Mouse (Mus musculus) fibroblast of lung, adult 2 months (primary cell): ENCODE results near the gene Rffl.

ENCODE experiments used
- DNase-seq: peaks from one replicate; pipeline ENCODE4 v3.0.0-alpha.2; 2011; ENCODE audit warnings: low read depth

Gene Rffl

GRCm38 (mm10) chr11:82874924-82875323 lies 3.9 kb upstream of the Rffl start:
- DNase-seq = no peak

DNA sequence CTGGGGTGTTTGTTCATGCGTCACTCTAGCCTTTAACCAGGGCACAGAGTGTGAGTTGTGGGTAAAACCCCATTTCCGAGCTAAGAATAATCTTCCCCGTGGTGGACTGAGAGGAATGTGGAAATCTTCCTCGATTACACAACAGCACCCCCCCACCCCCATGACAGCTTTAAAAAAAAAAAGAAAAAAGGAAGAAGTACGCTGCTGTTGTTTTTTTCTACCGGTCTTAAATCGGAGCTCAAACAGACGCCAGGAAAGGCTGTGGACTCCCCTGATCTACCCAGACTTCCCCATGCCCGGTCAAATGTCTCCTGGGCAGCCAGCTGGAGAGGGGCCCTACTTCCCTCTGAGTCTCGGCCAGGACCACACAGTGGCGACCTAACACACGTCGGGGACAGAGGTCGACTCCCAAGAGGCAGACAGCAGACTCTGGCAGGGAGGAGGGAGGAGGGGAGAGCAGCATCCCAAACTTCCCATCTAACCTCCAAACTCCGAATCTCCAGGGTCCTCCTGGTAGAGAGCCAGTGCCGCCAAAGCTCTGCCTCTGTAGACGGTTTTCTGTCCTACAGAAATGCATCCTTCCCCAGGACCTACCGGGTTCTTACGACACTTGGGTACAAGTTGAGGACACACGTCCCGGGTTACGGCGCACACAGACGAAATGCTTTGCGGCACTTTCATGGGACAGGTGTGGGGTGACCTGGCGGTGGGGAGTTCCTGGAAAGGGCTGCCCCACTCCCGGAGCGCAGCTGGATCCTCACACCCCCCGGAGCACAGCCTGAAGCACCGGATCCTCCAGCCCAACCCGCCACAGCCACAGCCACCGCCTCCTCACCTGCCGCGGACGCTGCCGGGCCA lies 608 bp downstream of the Rffl start:
- DNase-seq = peak; percentile 61

DNA sequence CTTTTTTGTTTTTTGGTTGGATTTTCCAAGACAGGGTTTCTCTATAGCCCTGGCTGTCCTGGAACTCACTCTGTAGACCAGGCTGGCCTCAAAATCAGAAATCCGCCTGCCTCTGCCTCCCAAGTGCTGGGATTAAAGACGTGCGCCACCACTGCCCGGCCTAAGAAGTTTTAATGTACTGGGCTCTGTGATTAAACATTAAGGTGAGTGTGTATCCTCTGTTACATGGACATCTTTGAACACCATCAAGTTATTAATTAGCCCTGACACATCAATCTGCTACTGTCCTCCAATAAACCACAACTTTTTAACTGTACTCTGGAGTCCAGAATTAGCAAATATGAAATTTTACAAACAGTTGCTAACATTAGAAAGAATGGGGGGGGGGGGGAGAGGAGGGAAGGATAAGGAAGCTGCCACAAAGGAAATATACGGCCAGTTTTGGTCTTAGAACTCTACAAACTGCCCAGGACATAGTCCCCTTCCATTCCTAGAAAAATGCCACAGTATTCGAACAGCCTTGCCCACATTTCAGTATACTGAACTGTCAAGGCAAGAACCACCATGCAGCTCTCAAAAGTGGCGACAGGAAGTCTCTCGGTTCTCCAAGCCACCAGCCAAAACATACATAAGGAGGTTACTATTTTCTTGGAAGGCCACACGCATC lies 1.4 kb downstream of the Rffl start:
- DNase-seq = no peak

DNA sequence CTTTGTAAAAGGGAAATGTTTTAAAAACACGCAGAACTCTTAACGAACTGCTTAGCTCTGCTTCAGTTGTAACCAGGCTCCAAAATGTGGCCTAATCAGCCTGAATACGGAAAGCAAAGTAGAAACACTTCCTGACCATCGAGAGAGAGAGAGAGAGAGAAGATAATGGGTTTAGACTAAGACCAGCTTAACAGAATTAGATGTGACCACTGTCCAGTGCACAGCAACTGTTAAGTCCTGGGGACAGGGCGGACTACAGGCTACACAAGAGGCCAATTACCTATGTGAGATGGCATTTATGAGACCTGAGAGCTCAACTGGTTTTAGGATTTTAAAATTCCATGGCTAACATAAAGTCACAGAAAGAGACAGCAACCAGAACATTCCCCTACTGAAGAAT lies 3.1 kb downstream of the Rffl start:
- DNase-seq = no peak

DNA sequence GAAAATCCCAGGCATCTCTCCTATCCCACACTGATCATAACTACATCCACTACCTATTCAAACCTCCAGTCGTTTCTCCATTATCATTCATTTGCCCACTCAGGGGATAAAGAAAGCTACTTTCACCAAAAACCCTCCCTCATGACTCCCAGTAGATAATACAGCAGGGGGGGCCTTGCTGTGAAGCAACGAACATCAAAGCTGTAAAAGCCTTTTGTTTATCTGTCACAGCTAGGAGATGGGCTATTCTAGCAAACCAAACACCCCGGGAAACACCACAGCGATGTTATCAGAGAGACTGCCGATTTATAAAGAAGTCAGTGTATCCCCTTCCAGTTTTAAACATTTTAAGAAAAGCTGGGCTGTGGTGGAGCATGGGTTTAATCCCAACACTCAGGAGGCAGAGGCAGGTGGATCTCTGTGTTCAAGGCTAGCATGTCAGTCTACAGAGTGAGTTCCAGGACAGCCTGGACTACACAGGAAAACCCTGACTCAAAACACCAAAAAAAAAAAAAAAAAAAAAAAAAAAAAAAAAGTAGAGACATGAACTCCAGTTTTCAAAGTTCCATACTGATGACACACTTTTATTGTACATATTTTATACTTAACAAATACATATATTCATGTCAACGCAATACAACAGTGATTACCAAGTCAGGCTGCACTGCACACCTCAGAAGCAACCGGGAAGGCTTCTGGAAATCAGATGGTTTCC lies 4.0 kb downstream of the Rffl start:
- DNase-seq = no peak

DNA sequence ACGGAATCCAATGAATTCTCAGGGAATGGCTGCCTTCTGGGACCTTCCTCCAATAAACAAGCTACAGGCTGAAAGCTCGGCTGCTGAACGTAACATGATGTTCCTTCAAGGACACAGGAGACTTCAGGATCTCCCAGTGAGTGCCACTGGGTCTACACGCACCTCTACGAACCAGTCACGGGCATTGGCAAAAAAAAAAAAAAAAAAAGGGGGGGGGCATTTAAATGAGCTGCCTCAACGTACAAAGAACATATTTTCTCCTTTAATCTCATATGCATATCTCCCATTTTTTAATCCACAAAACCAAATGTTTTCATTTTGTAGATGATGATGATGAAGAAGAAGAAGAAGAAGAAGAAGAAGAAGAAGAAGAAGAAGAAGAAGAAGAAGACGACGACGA lies 5.1 kb downstream of the Rffl start:
- no peak for DNase-seq

- no peak for DNase-seq
These were observed 7.5 kb downstream of the Rffl start for GRCm38 (mm10) chr11:82863488-82863931.

GRCm38 (mm10) chr11:82863059-82863458 lies 8.0 kb downstream of the Rffl start:
- DNase-seq = no peak

DNA sequence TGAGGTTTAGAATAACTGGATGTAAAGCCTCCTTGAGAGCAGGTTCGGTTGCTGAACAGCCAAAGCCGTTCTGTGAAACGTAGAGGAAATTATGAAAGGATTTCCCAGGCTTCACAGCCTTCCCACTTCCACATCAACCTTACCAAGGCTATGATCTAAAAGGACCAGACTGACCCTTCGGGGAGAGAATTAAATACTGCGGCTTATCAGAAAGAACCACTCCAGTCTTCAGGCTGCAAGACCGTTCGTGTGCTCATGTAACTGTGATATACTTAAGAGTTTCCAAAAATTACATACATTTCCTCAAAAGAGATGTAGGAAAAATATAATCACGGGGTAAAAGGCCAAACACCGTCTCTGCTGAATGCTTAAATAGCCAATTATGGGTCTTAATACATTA lies 8.4 kb downstream of the Rffl start:
- DNase-seq = no peak

DNA sequence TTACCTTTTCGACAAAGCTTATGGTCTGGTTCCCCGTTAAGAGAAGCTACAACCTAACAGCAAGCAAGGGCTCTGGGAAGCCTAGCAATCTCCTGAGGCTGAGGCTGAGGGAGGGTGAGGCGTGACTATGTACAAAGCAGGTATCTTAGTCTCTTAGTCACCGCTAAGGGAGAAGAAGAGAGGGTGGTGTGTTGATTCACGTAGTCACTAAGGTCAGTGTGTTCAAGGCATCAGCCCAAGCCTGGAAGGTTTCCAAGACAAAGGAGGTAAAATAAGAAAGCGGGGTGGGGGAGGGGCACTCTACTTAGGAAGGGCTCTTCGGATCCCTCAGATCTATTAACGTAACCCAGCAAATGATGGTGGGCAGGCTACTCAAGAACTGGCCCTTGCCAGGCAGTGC lies 9.5 kb downstream of the Rffl start:
- DNase-seq = no peak

DNA sequence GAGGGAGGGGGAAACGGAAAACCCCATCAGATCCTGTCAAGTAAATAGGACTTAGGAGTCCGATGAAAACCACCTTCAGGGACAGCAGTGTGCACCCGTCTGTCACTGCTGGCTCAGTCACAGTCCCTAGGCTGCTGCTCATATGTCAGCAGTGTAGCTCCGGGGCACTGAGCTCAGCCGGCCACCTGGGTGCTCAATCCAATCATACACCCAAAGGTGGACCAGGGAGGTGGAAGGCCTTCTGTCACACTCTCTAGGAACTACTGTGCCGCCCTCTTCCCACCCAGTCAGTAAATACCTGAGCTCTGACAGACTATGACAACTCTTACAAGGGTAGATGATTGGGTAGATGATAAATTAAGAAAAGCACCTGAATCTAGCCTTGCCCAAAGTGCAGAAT lies 10.3 kb downstream of the Rffl start:
- no peak for DNase-seq

DNA sequence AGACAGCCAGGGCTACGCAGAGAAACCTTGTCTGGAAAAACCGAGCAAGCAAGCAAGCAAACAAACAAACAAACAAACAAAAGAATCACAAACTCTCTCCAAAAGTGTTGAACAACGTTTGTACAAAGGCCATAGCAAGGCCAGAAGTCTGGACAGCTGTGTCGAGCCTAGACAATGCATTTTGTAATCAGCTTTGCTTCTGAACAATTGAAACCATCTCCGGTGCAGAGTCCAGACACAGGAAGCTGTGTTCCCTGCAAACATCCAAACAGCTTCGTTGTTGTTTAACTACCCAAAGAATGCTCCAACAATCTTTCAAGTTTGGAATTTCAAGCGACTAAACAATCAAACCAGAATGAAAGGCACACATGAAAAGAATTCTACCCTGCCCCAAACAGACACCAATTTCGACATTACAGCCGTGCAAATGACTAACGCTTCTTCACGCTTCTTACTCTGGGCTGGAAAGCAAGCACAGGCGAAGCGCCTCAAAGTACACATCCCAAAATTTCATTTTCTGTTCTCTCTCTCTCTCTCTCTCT lies 13.6 kb downstream of the Rffl start:
- DNase-seq = no peak

- DNase-seq = no peak
These were observed 15.0 kb downstream of the Rffl start for GRCm38 (mm10) chr11:82856032-82856431.

- DNase-seq = no peak
These were observed 15.6 kb downstream of the Rffl start for GRCm38 (mm10) chr11:82855327-82855973.

DNA sequence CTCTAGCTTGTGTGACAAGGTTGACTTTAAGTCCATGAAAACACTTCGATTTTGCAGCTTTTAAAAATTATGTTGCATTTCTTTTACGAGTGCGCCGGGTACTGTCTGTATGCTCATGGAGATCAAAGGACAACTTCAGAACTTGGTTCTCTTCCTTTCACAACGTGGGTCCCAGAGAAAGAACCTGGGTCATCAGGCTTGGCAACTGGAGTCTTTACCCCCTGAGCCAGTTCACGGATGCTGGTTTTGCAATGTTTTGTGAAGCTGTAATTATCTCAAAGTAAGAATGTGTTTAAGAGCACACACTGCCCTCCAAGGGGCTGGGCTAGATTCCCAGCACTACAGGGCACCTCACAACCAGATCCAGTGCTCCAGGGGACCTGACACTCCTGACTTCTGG lies 16.9 kb downstream of the Rffl start:
- no peak for DNase-seq

- DNase-seq = no peak
These were observed 18.1 kb downstream of the Rffl start for GRCm38 (mm10) chr11:82852958-82853357.

DNA sequence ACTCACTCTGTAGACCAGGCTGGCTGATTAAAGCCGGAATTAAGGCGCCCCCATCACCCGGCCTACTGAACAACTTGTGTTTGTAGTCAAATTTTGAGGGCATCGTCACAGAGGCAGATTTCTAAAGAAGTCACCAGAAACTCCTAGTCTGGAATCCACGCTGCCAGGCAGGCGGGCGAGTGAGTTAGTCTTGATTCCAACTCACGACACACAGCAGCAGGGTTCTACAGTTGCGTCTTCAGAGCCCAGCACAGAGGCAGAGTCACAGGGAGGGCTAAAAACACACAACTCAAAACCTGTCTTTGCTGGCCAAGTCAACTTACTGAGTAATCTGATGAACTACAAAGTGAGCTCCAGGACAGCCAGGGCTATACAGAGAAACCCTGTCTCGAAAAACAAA lies 18.5 kb downstream of the Rffl start:
- DNase-seq = no peak

DNA sequence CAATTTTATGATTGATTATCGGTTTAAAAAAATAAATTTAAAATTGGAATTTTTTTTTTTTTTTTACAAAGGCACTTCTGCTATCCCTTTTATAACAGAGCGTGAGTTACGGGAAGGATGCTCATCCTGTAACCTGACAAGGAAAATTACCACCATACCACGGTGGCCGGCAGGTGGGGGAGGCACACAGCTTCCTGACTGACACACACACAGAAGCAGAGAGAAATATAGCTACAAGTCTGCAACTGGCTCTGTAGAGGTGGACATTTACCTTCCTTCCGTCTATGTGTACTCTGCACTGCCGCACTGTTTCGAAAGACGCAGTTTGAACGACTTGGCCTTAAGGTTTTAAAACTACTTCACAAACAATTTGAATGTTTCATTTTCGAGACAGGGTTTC lies 18.9 kb downstream of the Rffl start:
- DNase-seq = no peak

GRCm38 (mm10) chr11:82850259-82850658 lies 20.8 kb downstream of the Rffl start:
- no peak for DNase-seq

DNA sequence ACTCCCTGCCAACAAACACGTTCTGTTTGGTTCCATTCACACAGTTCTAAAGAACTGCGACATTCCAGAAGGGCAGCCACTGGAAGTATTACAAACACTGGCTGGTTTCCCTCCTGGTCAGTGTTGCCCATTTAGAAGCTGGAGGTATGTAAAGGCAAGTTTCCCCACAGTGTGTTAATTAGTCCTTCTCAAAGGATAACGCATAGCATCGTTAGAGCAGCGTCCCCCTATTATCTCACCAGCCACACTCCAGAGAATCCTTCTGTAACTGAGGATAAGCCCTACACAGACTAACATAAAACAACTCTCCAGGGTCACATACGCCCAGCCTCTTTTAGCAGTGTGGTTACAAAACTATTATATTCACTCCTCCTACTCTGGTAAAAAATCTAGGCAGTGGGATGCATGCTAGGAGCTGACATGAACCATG lies 23.4 kb downstream of the Rffl start:
- no peak for DNase-seq

DNA sequence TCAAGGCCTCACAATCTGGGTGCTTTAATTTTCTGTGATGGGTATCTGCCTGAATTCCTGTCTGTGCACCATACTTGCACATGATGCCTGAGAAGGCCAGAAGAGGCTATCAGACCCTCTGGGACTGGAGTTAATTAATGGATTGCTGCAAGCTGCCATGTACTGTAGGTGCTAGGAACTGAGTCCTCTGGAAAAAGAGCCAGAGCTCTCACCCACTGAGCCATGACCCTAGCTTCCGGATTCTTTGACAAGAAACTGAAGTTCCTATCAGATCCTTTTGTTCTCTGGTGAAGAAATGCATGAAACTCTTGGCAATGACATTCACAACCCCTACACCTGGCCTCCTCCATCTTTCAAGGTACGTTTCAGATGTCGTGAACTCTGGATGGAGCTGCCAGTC lies 24.1 kb downstream of the Rffl start:
- DNase-seq = no peak

DNA sequence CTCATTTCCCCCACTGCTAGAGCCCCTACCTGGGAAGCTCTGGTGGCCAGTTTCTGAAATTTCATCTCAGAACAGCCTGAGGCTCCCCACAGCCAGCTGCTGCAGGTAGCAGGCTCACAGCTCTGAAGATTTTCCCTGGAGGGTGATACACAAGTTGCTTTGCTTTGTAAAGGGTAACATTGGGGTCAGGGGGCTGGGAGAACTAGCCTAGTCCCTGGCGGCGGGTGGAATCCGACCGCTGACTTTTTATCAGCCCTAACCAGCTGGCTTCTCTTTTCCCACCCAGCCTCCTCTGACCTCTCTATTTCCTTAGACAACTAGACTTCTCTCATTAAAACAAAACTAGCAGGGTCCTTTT lies 25.0 kb downstream of the Rffl start:
- no peak for DNase-seq
